Mouse (Mus musculus): ENCODE measurements around the gene Kdelc1. TPM values are rescaled to one million over a fixed set of nuclear protein-coding genes. Genes with fewer than 3 reads are reported as not detected.

Gene Kdelc1
- 44.5 and 45.3 TPM in 2 replicates for polyA plus RNA-seq (2016; fragmentation: Nextera tagmentation; extraction: Ambion mirVana)

- ATAC-seq (ENCODE audit: low FRiP score, low read depth), result peak; percentile 97
- Histone ChIP-seq H3K4me2 (replicated peaks) (peak within 1 kb of the TSS; percentile 76), H3K4me3 (peak within 1 kb of the TSS; percentile 74), H3K27me3 (replicated peaks) (no peaks in the 10 kb centered on the region), H3K9ac (peak within 1 kb of the TSS; percentile 89), H3K27ac (peak within 1 kb of the TSS; percentile 88), H3K9me3 (no peaks in the 10 kb centered on the region), H3K36me3 (peaks cover 11% of the 10 kb centered on the region), H3K4me1 (no peaks in the 10 kb centered on the region)
- under 1% methylated on average over 39 of the region's 39 CpGs for WGBS
Observed at GRCm38 (mm10) chr1:44118239-44119054, at the start of gene Kdelc1, which contains the start of gene Bivm. Gene Kdelc1, minus strand, starts transcription at chr1:44118808. Gene Bivm, plus strand, starts transcription at chr1:44118957.

- Histone ChIP-seq H3K9me3 (peaks cover 12% of the 10 kb centered on the region; the same call in 1 of the 2 replicates), H3K9ac (no peak overlapping the region), H3K27ac (no peak overlapping the region), H3K4me1 (no peaks in the 10 kb centered on the region), H3K27me3 (replicated peaks) (no peaks in the 10 kb centered on the region), H3K36me3 (peaks cover 76% of the 10 kb centered on the region), H3K4me3 (no peak overlapping the region), H3K4me2 (replicated peaks) (no peak overlapping the region)
- WGBS, result 96% methylated on average over 3 of the region's 3 CpGs
- no peak for ATAC-seq (ENCODE audit: low FRiP score, low read depth)
Observed at GRCm38 (mm10) chr1:44167859-44168383, 49.3 kb upstream of the Kdelc1 start.

- Histone ChIP-seq H3K36me3 (peaks cover 81% of the 10 kb centered on the region), H3K9me3 (0 out of 2 replicates have a peak, but pooled peaks cover under 1% of the 10 kb centered on the region), H3K27me3 (replicated peaks) (no peaks in the 10 kb centered on the region), H3K4me2 (replicated peaks) (no peak overlapping the region), H3K27ac (no peak overlapping the region), H3K4me3 (no peak overlapping the region), H3K4me1 (no peaks in the 10 kb centered on the region), H3K9ac (no peak overlapping the region)
- no peak for ATAC-seq (ENCODE audit: low FRiP score, low read depth)
- 95% methylated on average over 5 of the region's 5 CpGs for WGBS
Observed at GRCm38 (mm10) chr1:44162389-44162788, 43.8 kb upstream of the Kdelc1 start.

- Histone ChIP-seq H3K4me1 (no peaks in the 10 kb centered on the region), H3K36me3 (peaks cover 75% of the 10 kb centered on the region), H3K9me3 (no peaks in the 10 kb centered on the region), H3K27ac (no peak overlapping the region), H3K27me3 (replicated peaks) (no peaks in the 10 kb centered on the region), H3K4me2 (replicated peaks) (no peak overlapping the region), H3K4me3 (no peak overlapping the region), H3K9ac (no peak overlapping the region)
- no peak for ATAC-seq (ENCODE audit: low FRiP score, low read depth)
- WGBS, result 98% methylated on average over 6 of the region's 6 CpGs
Observed at GRCm38 (mm10) chr1:44161818-44162217, 43.2 kb upstream of the Kdelc1 start.

GRCm38 (mm10) chr1:44158317-44158716 is 39.7 kb upstream of the Kdelc1 start:
- Histone ChIP-seq H3K27ac (no peak overlapping the region), H3K4me1 (no peaks in the 10 kb centered on the region), H3K9me3 (no peaks in the 10 kb centered on the region), H3K4me3 (no peak overlapping the region), H3K9ac (no peak overlapping the region), H3K36me3 (peaks cover 48% of the 10 kb centered on the region), H3K4me2 (replicated peaks) (no peak overlapping the region), H3K27me3 (replicated peaks) (no peaks in the 10 kb centered on the region)
- no peak for ATAC-seq (ENCODE audit: low FRiP score, low read depth)
- WGBS, result 89% methylated on average over 6 of the region's 6 CpGs

GRCm38 (mm10) chr1:44155287-44155686 is 36.7 kb upstream of the Kdelc1 start:
- 98% methylated on average over 4 of the region's 4 CpGs for WGBS
- Histone ChIP-seq H3K4me2 (replicated peaks) (no peak overlapping the region), H3K9ac (no peak overlapping the region), H3K4me3 (no peak overlapping the region), H3K4me1 (no peaks in the 10 kb centered on the region), H3K9me3 (no peaks in the 10 kb centered on the region), H3K27me3 (replicated peaks) (no peaks in the 10 kb centered on the region), H3K27ac (no peak overlapping the region), H3K36me3 (peaks cover 24% of the 10 kb centered on the region)
- no peak for ATAC-seq (ENCODE audit: low FRiP score, low read depth)

- 38% methylated on average over 6 of the region's 6 CpGs for WGBS
Observed at GRCm38 (mm10) chr1:44148706-44149105, 30.1 kb upstream of the Kdelc1 start.

GRCm38 (mm10) chr1:44147563-44148381 is 29.2 kb upstream of the Kdelc1 start, which contains the start of gene Ercc5:
Gene Ercc5, plus strand, starts transcription at chr1:44147744.
- H3K36me3 ChIP-seq, result peaks cover 11% of the 10 kb centered on the region; the same call in 1 of the 2 replicates
- no peaks in the 10 kb centered on the region for H3K27me3 ChIP-seq (replicated peaks)
- peak within 1 kb of the TSS; percentile 99 for H3K27ac ChIP-seq
- under 1% methylated on average over 66 of the region's 66 CpGs for whole genome bisulfite sequencing
- H3K4me2 ChIP-seq (replicated peaks), result peak within 1 kb of the TSS; percentile 67
- peaks cover 10% of the 10 kb centered on the region; the same call in 1 of the 2 replicates for H3K4me1 ChIP-seq
- no peaks in the 10 kb centered on the region for H3K9me3 ChIP-seq
- ATAC-seq (ENCODE audit: low FRiP score, low read depth), result peak; percentile 96
- H3K4me3 ChIP-seq, result peak within 1 kb of the TSS; percentile 85
- peak within 1 kb of the TSS; percentile 93 for H3K9ac ChIP-seq

More at GRCm38 (mm10) chr1:44148706-44149105, 30.1 kb upstream of the Kdelc1 start:
- Histone ChIP-seq H3K27me3 (replicated peaks) (no peaks in the 10 kb centered on the region), H3K36me3 (peaks cover 3% of the 10 kb centered on the region; the same call in 1 of the 2 replicates), H3K9me3 (no peaks in the 10 kb centered on the region), H3K9ac (peak overlapping the region; percentile 93), H3K27ac (no peak overlapping the region), H3K4me1 (peaks cover 10% of the 10 kb centered on the region; the same call in 1 of the 2 replicates), H3K4me2 (replicated peaks) (peak overlapping the region; percentile 67), H3K4me3 (peak overlapping the region; percentile 85)
- 0 out of 2 replicates have a peak, but pooled peaks have one; percentile 4 for ATAC-seq (ENCODE audit: low FRiP score, low read depth)

GRCm38 (mm10) chr1:44142747-44143146 is 24.1 kb upstream of the Kdelc1 start:
- no peak for ATAC-seq (ENCODE audit: low FRiP score, low read depth)
- H3K36me3 ChIP-seq, result peaks cover 39% of the 10 kb centered on the region

GRCm38 (mm10) chr1:44140232-44140631 is 21.6 kb upstream of the Kdelc1 start:
- H3K9ac ChIP-seq, result no peak overlapping the region
- 86% methylated on average over 4 of the region's 4 CpGs for WGBS
- no peak overlapping the region for H3K27ac ChIP-seq
- no peak overlapping the region for H3K4me2 ChIP-seq (replicated peaks)
- ATAC-seq (ENCODE audit: low FRiP score, low read depth), result no peak
- H3K4me1 ChIP-seq, result no peaks in the 10 kb centered on the region
- no peaks in the 10 kb centered on the region for H3K27me3 ChIP-seq (replicated peaks)
- peaks cover 43% of the 10 kb centered on the region for H3K36me3 ChIP-seq
- no peak overlapping the region for H3K4me3 ChIP-seq
- H3K9me3 ChIP-seq, result no peaks in the 10 kb centered on the region

More at GRCm38 (mm10) chr1:44142747-44143146, 24.1 kb upstream of the Kdelc1 start:
- Histone ChIP-seq H3K4me2 (replicated peaks) (no peak overlapping the region), H3K4me1 (peaks cover 4% of the 10 kb centered on the region; the same call in 1 of the 2 replicates), H3K4me3 (no peak overlapping the region), H3K9ac (no peak overlapping the region), H3K9me3 (no peaks in the 10 kb centered on the region), H3K27ac (no peak overlapping the region), H3K27me3 (replicated peaks) (no peaks in the 10 kb centered on the region)
- 90% methylated on average over 5 of the region's 5 CpGs for WGBS

- Histone ChIP-seq H3K9me3 (no peaks in the 10 kb centered on the region), H3K36me3 (peaks cover 33% of the 10 kb centered on the region; the same call in 1 of the 2 replicates), H3K27me3 (replicated peaks) (no peaks in the 10 kb centered on the region), H3K4me3 (no peak overlapping the region), H3K27ac (no peak overlapping the region), H3K9ac (no peak overlapping the region), H3K4me2 (replicated peaks) (no peak overlapping the region), H3K4me1 (no peaks in the 10 kb centered on the region)
- no peak for ATAC-seq (ENCODE audit: low FRiP score, low read depth)
- 90% methylated on average over 4 of the region's 4 CpGs for WGBS
Observed at GRCm38 (mm10) chr1:44129929-44130581, 11.4 kb upstream of the Kdelc1 start.

Measured in neural tube, embryonic 12.5 days (tissue).